Mouse (Mus musculus): ENCODE measurements around the gene Nlk.

DNA sequence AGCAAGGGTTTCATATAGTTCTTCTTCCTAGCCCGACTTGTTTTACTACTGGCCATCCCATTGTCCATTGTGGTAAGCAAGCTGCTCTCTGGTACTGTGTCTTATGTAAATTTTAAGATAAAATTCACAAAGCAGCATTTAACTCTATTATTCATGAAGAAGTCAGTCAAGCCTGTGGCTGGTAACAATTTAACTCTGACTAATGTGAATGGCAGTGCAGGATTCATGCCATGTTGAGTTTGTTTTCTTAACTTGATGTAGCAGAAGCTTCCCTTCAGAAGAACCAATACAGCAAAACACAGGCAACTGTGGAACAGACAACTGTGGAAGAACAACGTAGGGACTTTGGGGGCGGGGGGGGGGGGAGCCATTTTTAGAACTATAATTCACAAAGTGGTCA is 68.3 kb downstream of the Nlk start:
- TF ChIP-seq CTCF (IDR thresholded peaks at IDR 0.05; ENCODE audit: low read depth): no peak
- no peak for TF ChIP-seq EP300 (IDR thresholded peaks at IDR 0.05; ENCODE audit: low read depth)
